Mouse (Mus musculus) myocyte (in vitro differentiated cells): ENCODE data around the gene Fam129a. TPM values are rescaled to one million over a fixed set of nuclear protein-coding genes. Genes with fewer than 3 reads are reported as not detected.

Experiments
- H3K27me3 ChIP-seq: one replicate; pipeline ENCODE4 v1.6.1; 2011; ENCODE audit not compliant: control insufficient read depth, insufficient read depth, insufficient read length
- H3K36me3 ChIP-seq: one replicate; pipeline ENCODE4 v1.6.1; 2011; ENCODE audit not compliant: control insufficient read depth, insufficient read depth
- H3K4me2 ChIP-seq: one replicate; pipeline ENCODE4 v1.6.1; 2011; ENCODE audit warnings: low read depth, control low read depth
- H3K4me3 ChIP-seq: one replicate; pipeline ENCODE4 v1.5.1; 2011; ENCODE audit warnings: mild to moderate bottlenecking, control low read depth, moderate library complexity
- H3K79me2 ChIP-seq: one replicate; pipeline ENCODE4 v1.6.1; 2011; ENCODE audit not compliant: control insufficient read depth, insufficient read depth
- H3ac ChIP-seq: one replicate; pipeline ENCODE4 v1.6.1; 2011; ENCODE audit not compliant: control insufficient read depth, insufficient read length
- CEBPB ChIP-seq: IDR thresholded peaks from 2 replicates; pipeline ENCODE4 v1.6.1; 2011; ENCODE audit warnings: mild to moderate bottlenecking, moderate library complexity; ENCODE audit not compliant: poor library complexity, insufficient read depth, severe bottlenecking
- E2F4 ChIP-seq: IDR thresholded peaks from one replicate; pipeline ENCODE4 v1.6.1; 2011; ENCODE audit warnings: mild to moderate bottlenecking, control low read depth, moderate library complexity; ENCODE audit not compliant: insufficient read depth
- MAX ChIP-seq: IDR thresholded peaks from one replicate; pipeline ENCODE4 v1.6.1; 2011; ENCODE audit warnings: low read depth, mild to moderate bottlenecking, control low read depth
- MYOD1 ChIP-seq, 3 experiments: IDR thresholded peaks; one replicate each; pipeline ENCODE4 v1.6.1; 2011; ENCODE audit warnings: control low read depth in 2 of 3, low read depth in 2 of 3, mild to moderate bottlenecking in 2 of 3, moderate library complexity in 1 of 3; ENCODE audit not compliant: insufficient read length in 2 of 3, control insufficient read depth in 1 of 3
- MYOG ChIP-seq, 3 experiments: IDR thresholded peaks; one replicate each; pipeline ENCODE4 v1.6.1; 2011; ENCODE audit warnings: control low read depth in 2 of 3, low read depth in 2 of 3, mild to moderate bottlenecking in 2 of 3; ENCODE audit not compliant: insufficient read length in 2 of 3, control insufficient read depth in 1 of 3, insufficient read depth in 1 of 3
- POLR2A ChIP-seq: IDR thresholded peaks from one replicate; pipeline ENCODE4 v1.6.1; 2011; ENCODE audit warnings: low read depth, mild to moderate bottlenecking, control low read depth, moderate library complexity; ENCODE audit not compliant: insufficient read length
- POLR2AphosphoS2 ChIP-seq: IDR thresholded peaks from one replicate; pipeline ENCODE4 v1.6.1; 2011; ENCODE audit warnings: low read depth, control low read depth; ENCODE audit not compliant: insufficient read length
- REST ChIP-seq: IDR thresholded peaks from one replicate; pipeline ENCODE4 v1.6.1; 2011; ENCODE audit warnings: mild to moderate bottlenecking, control low read depth, moderate library complexity; ENCODE audit not compliant: insufficient read depth, insufficient read length
- SRF ChIP-seq: IDR thresholded peaks from one replicate; pipeline ENCODE4 v1.6.1; 2011; ENCODE audit warnings: low read depth; ENCODE audit not compliant: control insufficient read depth, insufficient read length
- TCF12 ChIP-seq: IDR thresholded peaks from one replicate; pipeline ENCODE4 v1.6.1; 2011; ENCODE audit warnings: mild to moderate bottlenecking, control low read depth; ENCODE audit not compliant: poor library complexity, insufficient read depth, severe bottlenecking
- TCF3 ChIP-seq: IDR thresholded peaks from one replicate; pipeline ENCODE4 v1.6.1; 2011; ENCODE audit warnings: low read depth, control low read depth; ENCODE audit not compliant: insufficient read length
- USF1 ChIP-seq: IDR thresholded peaks from one replicate; pipeline ENCODE4 v1.6.1; 2011; ENCODE audit warnings: low read depth, mild to moderate bottlenecking, control low read depth, moderate library complexity
- polyA plus RNA-seq: library from polyadenylated mRNA; unstranded; fragments of >200 nt; fragmentation: generic; extraction: Trizol; gene quantifications from one replicate; pipeline ENCODE4 v1.2.1, GENCODE M21; 2012; ENCODE audit warnings: missing spikeins

Fam129a gene
- polyA plus RNA-seq, 1 experiment: 2.7 TPM

DNA sequence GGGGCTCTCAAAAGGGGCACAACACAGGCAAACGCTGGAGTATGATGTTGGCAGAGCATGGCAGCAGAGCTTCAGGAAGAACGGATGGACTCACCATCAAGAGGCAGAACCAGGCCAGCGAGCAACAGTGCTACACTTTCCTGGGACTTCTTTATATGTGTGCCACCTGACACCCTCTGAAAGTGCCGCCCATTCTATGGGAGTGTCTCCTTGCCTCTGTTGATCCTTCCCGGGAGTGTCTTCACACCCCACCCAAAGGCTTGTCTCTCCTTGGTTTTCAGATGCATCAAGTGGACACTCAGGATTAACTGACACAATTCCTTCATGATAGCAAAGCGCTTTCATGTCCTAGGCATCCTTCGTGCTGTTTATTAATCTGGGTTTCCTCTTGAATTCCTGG is 25.4 kb upstream of the Fam129a start:
- no peak overlapping the region for H3K4me2 ChIP-seq
- no peak overlapping the region for H3K4me3 ChIP-seq
- no peaks in the 10 kb centered on the region for H3K79me2 ChIP-seq
- H3K36me3 ChIP-seq: no peaks in the 10 kb centered on the region
- TF ChIP-seq MYOG (IDR thresholded peaks at IDR 0.05; ENCODE audit: control insufficient read depth in 1 of 3, insufficient read depth in 1 of 3, insufficient read length in 2 of 3, low read depth in 2 of 3): no peak
- TF ChIP-seq MAX: no peak
- TF ChIP-seq POLR2A: no peak
- no peak for TF ChIP-seq REST
- no peak for TF ChIP-seq USF1
- TF ChIP-seq TCF12: no peak
- no peak for TF ChIP-seq TCF3
- TF ChIP-seq MYOD1 (IDR thresholded peaks at IDR 0.05; ENCODE audit: control insufficient read depth in 1 of 3, insufficient read length in 2 of 3, low read depth in 2 of 3): no peak
- TF ChIP-seq CEBPB: no peak
- H3ac ChIP-seq: no peak overlapping the region
- no peaks in the 10 kb centered on the region for H3K27me3 ChIP-seq

DNA sequence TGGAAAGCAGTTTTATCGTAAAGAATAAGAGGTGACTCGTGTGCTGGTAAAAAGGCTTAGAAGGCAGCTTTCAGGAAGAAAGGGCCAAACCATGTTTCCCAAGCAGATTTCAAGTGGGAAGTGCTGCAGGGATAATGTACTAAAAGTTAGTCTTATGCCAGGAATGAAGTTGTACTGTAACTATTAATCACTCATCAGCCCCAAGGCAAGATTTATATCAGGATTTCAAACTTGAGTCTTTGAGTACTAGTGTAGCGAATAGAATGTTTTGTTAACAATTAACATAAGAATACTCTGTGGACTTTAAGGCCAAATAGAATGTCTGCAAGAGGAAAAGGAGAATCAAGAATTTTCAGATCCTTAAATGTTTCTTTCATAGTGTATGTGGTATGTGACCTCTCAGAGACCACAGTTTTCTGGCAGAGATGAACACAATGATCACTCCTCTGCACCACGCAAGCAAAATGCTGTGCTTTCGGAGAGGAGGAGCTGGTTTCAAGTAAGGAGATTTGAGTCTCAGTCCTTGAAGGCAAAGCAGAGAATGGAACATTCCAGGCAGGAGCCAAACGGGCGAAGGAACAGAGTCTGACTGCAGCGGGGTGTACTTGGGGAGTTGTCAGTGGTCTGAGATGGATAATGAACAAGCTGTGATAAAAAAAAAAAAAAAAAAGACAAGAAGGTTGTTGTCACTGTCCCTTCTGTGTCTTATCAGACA is 21.9 kb upstream of the Fam129a start:
- H3K27me3 ChIP-seq: no peaks in the 10 kb centered on the region
- no peak overlapping the region for H3K4me2 ChIP-seq
- no peaks in the 10 kb centered on the region for H3K36me3 ChIP-seq
- no peak for TF ChIP-seq MYOD1 (IDR thresholded peaks at IDR 0.05; ENCODE audit: control insufficient read depth in 1 of 3, insufficient read length in 2 of 3, low read depth in 2 of 3)
- TF ChIP-seq REST: no peak
- TF ChIP-seq USF1: no peak
- TF ChIP-seq MYOG (IDR thresholded peaks at IDR 0.05; ENCODE audit: control insufficient read depth in 1 of 3, insufficient read depth in 1 of 3, insufficient read length in 2 of 3, low read depth in 2 of 3): no peak
- no peak for TF ChIP-seq TCF3
- TF ChIP-seq E2F4: no peak
- TF ChIP-seq POLR2AphosphoS2: no peak
- H3K4me3 ChIP-seq: no peak overlapping the region
- H3ac ChIP-seq: no peak overlapping the region
- H3K79me2 ChIP-seq: no peaks in the 10 kb centered on the region

DNA sequence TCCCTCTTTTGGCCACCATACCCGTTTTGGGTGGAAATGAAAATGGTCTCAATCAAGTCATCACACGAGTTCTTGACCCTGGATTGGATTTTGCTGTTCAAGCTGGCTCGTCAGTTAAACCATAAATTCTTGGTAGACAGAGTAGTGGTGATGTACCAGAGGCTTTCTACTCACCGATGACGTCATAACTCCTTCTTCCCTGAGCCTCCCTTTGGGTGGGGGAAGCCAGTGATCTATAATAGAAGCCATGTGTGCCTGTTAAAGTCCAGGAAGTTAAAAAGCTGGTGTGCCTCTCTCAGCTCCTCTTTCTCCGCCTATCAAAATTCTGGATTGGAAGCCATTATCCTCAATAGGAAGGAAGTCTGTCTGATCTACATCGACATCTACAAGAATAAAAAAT is 21.2 kb upstream of the Fam129a start:
- Histone ChIP-seq H3K79me2 (no peaks in the 10 kb centered on the region), H3K4me3 (no peak overlapping the region), H3K27me3 (no peaks in the 10 kb centered on the region), H3ac (no peak overlapping the region), H3K4me2 (no peak overlapping the region), H3K36me3 (no peaks in the 10 kb centered on the region)
- TF ChIP-seq POLR2A (no peak), SRF (no peak), USF1 (no peak), TCF3 (no peak), TCF12 (no peak), MYOG (IDR thresholded peaks at IDR 0.05; ENCODE audit: control insufficient read depth in 1 of 3, insufficient read depth in 1 of 3, insufficient read length in 2 of 3, low read depth in 2 of 3) (no peak), MYOD1 (IDR thresholded peaks at IDR 0.05; ENCODE audit: control insufficient read depth in 1 of 3, insufficient read length in 2 of 3, low read depth in 2 of 3) (no peak), CEBPB (no peak), POLR2AphosphoS2 (no peak), E2F4 (no peak), MAX (no peak), REST (no peak)

DNA sequence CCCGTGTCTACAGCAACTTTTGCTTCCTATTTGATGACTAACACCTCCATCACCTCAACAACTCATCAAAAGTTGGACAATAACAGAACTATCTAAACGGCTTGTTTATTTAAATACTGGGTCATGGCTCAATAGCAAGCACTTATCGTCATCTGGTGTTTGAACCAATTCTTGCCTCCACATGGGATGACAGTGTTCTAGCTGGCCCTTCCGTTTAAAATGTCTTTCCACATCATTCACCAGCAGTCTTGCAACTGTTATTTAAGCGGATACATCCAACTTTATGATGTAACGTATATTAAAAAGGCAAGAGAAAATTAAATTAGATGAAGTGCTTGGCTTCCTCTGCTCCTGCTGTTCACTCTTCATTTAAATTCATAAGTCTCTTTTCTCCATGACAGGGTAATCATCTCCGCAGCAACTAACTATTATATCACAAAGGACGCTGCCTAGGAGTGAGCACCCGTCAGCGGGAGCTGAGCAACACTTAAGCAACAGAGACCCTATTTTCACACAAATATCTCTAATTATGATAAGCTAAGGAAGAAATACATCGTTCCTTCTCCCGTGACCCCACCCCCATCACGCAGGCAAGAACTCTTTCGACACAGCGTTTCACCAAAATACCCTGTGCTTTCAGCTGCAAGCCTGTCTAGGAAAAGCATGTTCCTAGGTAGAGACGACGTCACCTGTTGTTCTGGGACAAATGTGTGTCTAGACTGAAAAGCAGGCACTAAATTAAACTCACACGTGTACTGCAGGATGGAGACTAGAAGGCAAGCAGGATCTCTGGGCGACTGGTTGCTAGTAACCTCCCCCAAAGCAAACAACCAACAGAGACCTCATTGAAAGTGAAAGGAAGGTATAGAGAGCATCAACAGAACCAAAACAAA is 20.2 kb upstream of the Fam129a start:
- no peak overlapping the region for H3K4me2 ChIP-seq
- no peaks in the 10 kb centered on the region for H3K27me3 ChIP-seq
- TF ChIP-seq E2F4 (no peak), TCF12 (no peak), POLR2AphosphoS2 (no peak), MYOG (IDR thresholded peaks at IDR 0.05; ENCODE audit: control insufficient read depth in 1 of 3, insufficient read depth in 1 of 3, insufficient read length in 2 of 3, low read depth in 2 of 3) (no peak), MYOD1 (IDR thresholded peaks at IDR 0.05; ENCODE audit: control insufficient read depth in 1 of 3, insufficient read length in 2 of 3, low read depth in 2 of 3) (no peak), POLR2A (no peak), USF1 (no peak), CEBPB (no peak), TCF3 (no peak), REST (no peak), MAX (no peak), SRF (no peak)

More for the DNA sequence above, 20.2 kb upstream of the Fam129a start:
- H3K4me3 ChIP-seq: no peak overlapping the region
- no peaks in the 10 kb centered on the region for H3K36me3 ChIP-seq
- H3ac ChIP-seq: no peak overlapping the region
- no peaks in the 10 kb centered on the region for H3K79me2 ChIP-seq
